19 mouse cellular contexts compared by ENCODE assay signal in genomic region chr1:8282733-8283132, GRCm38 (mm10).
DNase-seq lines count a peak whose midpoint lies in the region; ATAC-seq and TF ChIP-seq lines count a peak whose summit lies in the region.
"Had no signal": no experiment of that assay in that cellular context is flagged by ENCODE, and none has a peak within 500 bp of the region (broad histone marks: within the 10 kb centered on the region; RNA-seq: fewer than 3 reads in every experiment).

No protein-coding gene starts in this region.

- H3K9me3 ChIP-seq in MEL (replicated peaks; ENCODE audit: insufficient read depth, low read length): no peaks in the 10 kb centered on the region
- H3K9me3 ChIP-seq: G1E had no signal

- no peak for ATAC-seq in erythroblast, adult 5-6 weeks (replicated peaks; ENCODE audit: low FRiP score, poor library complexity, severe bottlenecking)
- ATAC-seq: activated CD4-positive, CD25-positive, alpha-beta regulatory T cell, adult 4 months; CD4-positive, CD25-positive, alpha-beta regulatory T cell, adult 4 months; Patski had no signal

- H3K27ac ChIP-seq in MEL (ENCODE audit: control insufficient read depth, low read depth, low read length): no peak overlapping the region

- DNase-seq in MEL (ENCODE audit: low read depth, low spot score): peak; percentile 38
- DNase-seq: adrenal gland, adult 2 months; adrenal gland, adult 8-10 months; adrenal gland, postnatal 10 days; adrenal gland, postnatal 14 days; adrenal gland, postnatal 25 days; adrenal gland, postnatal 36 days; B cell, adult 2 months; cerebellum, adult 11 months; cerebellum, adult 11-12 months; cerebellum, adult 18-20 months; cerebellum, adult 2 months; cerebellum, adult 8-10 months had no signal

- TF ChIP-seq EP300 in MEL (IDR thresholded peaks at IDR 0.05; ENCODE audit: low read depth in 1 of 2, low read length in 2 of 2): peak; percentile 51 to 60; a peak in 3 of 4 replicates

- TF ChIP-seq RAD21 in MEL (IDR thresholded peaks at IDR 0.05; ENCODE audit: low read depth, low read length): no peak

- no peaks in the 10 kb centered on the region for H3K79me2 ChIP-seq in MEL (ENCODE audit: control insufficient read depth, insufficient read depth, low read length, poor library complexity)

- peaks cover 0 to 7% of the 10 kb centered on the region in 2 experiments; a peak in 2 of 4 replicates for H3K4me1 ChIP-seq in MEL (ENCODE audit: control insufficient read depth in 1 of 2, insufficient read depth in 2 of 2, low read length in 2 of 2)

- no peak overlapping the region for H3K9ac ChIP-seq in MEL (ENCODE audit: control insufficient read depth, low read depth, low read length, poor library complexity, severe bottlenecking)

- no peak for TF ChIP-seq POLR2A in MEL (IDR thresholded peaks at IDR 0.05; ENCODE audit: control insufficient read depth in 1 of 2, insufficient read depth in 1 of 2, low read depth in 1 of 2, low read length in 2 of 2, poor library complexity in 1 of 2)

- peaks cover 0 to 5% of the 10 kb centered on the region in 2 experiments; a peak in 2 of 4 replicates for H3K36me3 ChIP-seq in MEL (ENCODE audit: control insufficient read depth in 1 of 2, insufficient read depth in 2 of 2, low read length in 2 of 2)
- H3K36me3 ChIP-seq: G1E had no signal

- H3K27me3 ChIP-seq in MEL (ENCODE audit: control insufficient read depth in 1 of 2, insufficient read depth in 2 of 2, low read length in 2 of 2): no peaks in the 10 kb centered on the region
- H3K27me3 ChIP-seq: CH12.LX, Patski had no signal

- no peak overlapping the region for H3K4me3 ChIP-seq in MEL (ENCODE audit: control insufficient read depth in 1 of 2, insufficient read depth in 1 of 2, low read depth in 2 of 2, low read length in 2 of 2)

- TF ChIP-seq CTCF in MEL (IDR thresholded peaks at IDR 0.05 in 2 of 3, conservative IDR thresholded peaks at IDR 0.05 in 1 of 3; ENCODE audit: control insufficient read depth in 1 of 3, insufficient read depth in 1 of 3, low read depth in 2 of 3, low read length in 3 of 3, poor library complexity in 1 of 3, severe bottlenecking in 1 of 3): no peak

TF ChIP-seq in MEL, 35 proteins besides CTCF, POLR2A, EP300 and RAD21:
- TF ChIP-seq MYC (IDR thresholded peaks at IDR 0.05; ENCODE audit: low read depth, low read length): no peak
- peak; percentile 28; the same call in 1 of the 2 replicates for TF ChIP-seq GATA1 (IDR thresholded peaks at IDR 0.05; ENCODE audit: low read depth, low read length)
- 0 out of 2 replicates have a peak, but pooled peaks have one; percentile 56 for TF ChIP-seq TCF12 (IDR thresholded peaks at IDR 0.05; ENCODE audit: low read depth, low read length)
